Mouse (Mus musculus) urinary bladder, postnatal 25 days (tissue): ENCODE measurements around the gene Mslnl.
A peak's percentile ranks its signal among the peaks of the same experiment; 100 is the strongest.

Experiments used
- DNase-seq: peaks from one replicate; pipeline ENCODE4 v3.0.0; 2022; ENCODE audit warnings: low spot score

Mslnl gene

DNA sequence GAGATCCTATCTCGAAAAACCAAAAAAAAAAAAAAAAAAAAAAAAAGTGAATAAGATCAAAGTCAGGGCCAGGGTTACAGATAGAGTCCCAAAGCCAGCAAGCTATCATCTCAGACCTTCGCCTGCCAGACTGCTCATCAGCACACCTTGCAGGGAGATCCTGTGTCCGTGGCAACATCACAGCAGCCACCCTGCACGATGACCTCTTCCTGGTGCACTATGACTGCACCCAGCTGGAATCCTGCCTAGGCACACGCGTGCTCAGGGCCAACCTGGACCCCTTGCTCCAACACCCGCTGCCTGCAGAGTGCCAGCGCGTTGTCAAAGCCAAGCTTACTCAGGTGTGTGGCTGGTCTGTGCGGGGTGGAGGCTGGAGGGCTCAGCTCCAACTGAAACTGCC is 8.5 kb downstream of the Mslnl start:
- no peak for DNase-seq

GRCm38 (mm10) chr17:25748238-25748637 is 12.4 kb downstream of the Mslnl start:
- no peak for DNase-seq

DNA sequence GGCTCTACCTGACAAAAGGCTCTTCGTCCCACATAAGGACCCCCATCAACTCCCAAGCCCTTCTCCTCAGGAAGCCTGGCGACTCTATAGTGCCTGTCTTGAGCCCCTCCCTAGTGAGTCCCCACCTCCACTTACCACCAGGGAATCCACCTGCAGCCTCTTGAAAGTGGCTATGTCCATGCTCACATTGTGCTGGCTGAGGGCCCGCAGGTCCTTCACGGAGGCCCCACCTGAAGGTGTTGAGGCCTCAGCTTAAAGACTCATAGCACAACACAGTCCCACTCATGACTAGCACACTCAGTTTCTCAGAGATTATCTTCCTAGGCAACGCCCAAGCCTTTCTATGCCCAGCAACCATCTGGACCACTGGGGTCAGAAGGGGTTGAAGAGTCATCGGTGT is 13.5 kb downstream of the Mslnl start:
- no peak for DNase-seq

GRCm38 (mm10) chr17:25751446-25751845 is 15.6 kb downstream of the Mslnl start:
- DNase-seq = peak; percentile 48

- DNase-seq = no peak
These were observed 18.4 kb downstream of the Mslnl start, which contains the start of gene Msln for GRCm38 (mm10) chr17:25754241-25754640. Msln (minus strand) TSS chr17:25754378.

DNA sequence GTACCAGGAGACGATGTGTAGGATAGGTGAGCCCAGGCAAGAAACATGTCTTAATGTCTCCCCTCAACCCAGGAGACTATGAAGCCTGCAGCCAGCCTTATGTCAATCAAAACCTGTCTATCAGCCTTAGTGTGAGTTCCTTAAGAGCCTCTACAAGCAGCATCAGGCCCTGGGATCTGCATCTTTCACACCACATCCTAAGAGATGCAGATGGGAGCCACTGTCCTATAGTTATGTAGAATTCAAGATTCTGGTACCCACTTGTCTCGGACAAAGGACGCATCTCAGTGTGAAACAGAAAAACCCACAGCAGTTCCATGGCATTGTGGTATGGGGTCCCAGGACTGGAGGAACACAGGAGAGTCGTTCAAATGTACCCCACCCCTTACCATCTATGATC is 19.2 kb downstream of the Mslnl start:
- no peak for DNase-seq

- DNase-seq = no peak
These were observed 20.0 kb downstream of the Mslnl start for GRCm38 (mm10) chr17:25755627-25756377.

DNA sequence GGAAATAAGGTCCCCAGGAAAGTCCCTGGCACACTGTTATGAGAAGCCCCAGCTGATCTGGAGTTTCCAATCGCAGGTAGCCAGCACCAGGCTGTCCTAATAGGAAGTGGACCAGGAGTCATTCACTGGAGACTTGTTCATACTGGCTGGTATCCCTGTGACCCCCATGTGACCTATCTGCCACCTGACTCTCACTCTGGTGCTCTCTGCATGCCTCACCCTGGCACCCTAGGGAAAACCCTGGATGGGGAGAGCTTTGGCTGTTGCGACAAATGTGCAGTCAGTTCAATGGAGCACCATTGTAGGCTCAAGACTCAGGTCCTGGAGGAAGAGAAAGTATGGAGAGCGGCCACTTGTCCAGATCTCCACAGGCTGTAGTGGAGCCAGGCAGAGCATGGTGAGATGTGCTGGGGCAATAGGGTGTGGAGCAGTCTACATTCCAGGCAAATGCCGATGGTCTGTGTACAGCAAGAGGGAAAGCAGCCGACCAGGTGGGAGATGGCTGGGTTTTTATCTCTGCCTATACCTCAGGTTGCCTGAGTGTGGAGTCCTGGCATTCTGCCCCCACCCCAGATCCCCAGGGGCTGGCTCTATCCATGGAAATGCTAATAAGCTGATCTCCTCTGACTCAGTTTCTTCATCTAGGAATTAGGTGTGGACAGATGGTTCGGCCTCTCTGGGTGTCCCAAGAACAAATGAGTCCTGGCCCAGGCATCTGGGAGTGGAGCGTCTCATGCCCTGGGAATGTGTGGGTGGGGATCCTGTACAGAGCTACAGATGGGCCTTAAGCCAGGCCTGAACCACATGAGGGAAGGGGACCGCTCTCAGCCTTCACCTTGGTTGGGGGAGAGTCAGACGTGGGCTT is 20.8 kb downstream of the Mslnl start:
- DNase-seq = no peak

DNA sequence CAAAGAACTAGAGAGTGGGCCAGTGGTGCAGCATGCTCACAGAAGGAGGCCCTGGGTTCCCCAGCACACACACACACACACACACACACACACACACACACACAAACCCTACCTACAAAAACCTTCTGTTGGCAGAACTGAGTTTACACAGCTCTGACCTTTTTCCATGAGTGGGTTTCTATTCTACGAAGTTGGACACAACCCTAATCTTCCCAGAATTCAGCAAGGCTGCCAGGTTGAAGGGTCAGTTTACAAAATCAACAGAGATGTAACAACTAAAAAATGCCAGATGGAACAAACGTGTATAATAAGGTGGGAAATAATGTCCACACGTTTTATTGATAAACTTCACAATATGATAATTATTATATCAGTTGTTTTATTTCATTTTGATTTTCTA is 21.8 kb downstream of the Mslnl start:
- no peak for DNase-seq

- DNase-seq = no peak
These were observed 24.3 kb downstream of the Mslnl start for GRCm38 (mm10) chr17:25760148-25760547.

GRCm38 (mm10) chr17:25761561-25761970 is 25.7 kb downstream of the Mslnl start:
- DNase-seq = no peak

DNA sequence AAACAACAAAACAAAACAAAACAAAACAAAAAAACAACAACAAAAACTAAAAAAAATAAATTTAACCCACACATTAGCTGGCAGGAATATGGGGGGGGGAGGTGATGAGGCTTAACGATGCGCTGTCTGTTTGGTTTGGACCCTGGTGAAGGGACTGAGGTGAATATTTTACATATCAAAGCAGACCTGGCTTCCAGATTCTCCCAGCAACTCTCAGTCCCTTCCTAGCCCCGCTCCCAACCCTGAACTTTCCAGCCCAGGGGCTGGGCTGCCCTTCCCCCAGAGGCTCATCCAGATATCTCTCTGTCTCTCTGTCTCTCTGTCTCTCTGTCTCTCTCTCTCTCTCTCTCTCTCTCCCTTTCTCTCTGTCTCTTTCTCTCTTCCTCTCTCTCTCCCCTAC is 26.7 kb downstream of the Mslnl start:
- DNase-seq = no peak

GRCm38 (mm10) chr17:25765886-25766285 is 30.0 kb downstream of the Mslnl start:
- no peak for DNase-seq

DNA sequence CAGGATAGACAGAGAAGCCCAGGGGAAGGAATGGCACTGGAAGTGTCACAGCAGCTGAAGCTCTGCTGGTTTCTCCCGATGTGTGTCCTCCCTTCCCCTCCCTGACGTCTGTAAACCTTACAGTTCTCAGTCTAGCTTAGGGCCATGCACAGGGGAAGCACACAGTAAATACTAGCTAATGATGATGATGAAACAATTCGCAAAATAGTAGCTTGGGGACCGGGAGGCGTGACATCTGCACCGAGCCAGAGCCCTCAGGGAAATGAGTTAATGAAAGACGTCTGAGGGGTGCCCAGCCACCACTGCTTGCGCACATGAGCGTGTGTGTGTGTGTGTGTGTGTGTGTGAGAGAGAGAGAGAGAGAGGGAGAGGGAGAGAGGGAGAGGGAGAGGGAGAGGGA is 33.5 kb downstream of the Mslnl start:
- DNase-seq = no peak

GRCm38 (mm10) chr17:25773549-25774120 is 37.8 kb downstream of the Mslnl start, which contains the start of gene Narfl:
Narfl (plus strand) TSS chr17:25773776.
- peak; percentile 98 for DNase-seq

DNA sequence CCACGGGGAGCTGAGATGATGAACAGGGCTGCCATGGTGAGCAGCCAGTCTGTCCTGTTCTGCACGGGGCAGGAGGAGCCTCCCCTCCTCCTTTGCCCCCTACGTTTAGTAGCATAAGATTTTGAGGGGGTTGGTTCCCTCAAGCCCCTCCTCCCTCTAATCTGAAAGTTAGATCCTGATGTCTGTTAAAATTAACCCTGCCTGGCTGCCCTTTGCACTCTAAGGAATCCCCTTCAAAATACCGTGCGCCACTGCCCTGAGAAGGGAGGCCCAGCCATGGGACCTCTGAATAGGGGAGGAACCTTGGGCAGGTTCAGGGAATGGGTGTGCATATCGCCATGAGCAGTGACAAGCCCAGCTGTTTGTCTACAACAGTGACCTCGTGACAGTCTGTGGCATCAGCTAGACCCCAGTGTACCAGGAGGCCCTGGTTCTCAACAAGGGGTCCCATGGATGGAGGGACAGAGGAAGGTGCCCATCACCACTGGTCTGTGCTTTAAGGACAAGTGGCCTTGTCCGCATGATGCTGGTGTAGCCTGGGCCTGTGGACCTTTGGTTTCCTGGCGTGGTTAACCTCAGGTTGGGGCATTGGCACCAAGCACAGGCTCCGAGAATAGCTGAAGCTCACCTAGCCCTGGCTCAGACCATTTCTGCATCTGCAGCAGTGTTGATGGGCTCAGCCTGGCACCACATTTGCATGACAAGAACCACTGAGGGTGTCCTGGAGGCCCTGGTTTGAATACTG is 39.6 kb downstream of the Mslnl start:
- DNase-seq = no peak

DNA sequence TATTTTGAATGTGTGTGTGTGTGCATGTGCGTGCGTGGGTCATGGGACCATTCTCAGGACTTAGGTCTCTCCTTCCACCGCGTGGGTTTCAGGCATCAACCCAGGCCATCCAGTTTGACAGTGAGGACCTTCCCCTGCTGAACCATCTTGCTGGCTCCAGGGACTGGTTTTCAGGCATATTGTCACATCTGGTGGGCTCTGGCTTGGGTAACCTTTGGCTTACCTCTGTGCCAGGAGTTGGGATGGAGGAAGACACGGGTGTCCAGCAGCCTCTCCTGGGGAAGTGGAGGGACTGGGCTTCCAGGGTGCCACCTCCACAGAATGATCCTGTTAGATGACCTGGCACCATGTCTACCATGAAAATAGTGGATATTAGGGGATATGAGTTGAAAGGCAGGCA is 42.1 kb downstream of the Mslnl start:
- no peak for DNase-seq

GRCm38 (mm10) chr17:25781339-25781738 is 45.5 kb downstream of the Mslnl start:
- DNase-seq = no peak

GRCm38 (mm10) chr17:25783086-25783485 is 47.2 kb downstream of the Mslnl start:
- no peak for DNase-seq

- no peak for DNase-seq
These were observed 48.2 kb downstream of the Mslnl start for GRCm38 (mm10) chr17:25783861-25784574.

DNA sequence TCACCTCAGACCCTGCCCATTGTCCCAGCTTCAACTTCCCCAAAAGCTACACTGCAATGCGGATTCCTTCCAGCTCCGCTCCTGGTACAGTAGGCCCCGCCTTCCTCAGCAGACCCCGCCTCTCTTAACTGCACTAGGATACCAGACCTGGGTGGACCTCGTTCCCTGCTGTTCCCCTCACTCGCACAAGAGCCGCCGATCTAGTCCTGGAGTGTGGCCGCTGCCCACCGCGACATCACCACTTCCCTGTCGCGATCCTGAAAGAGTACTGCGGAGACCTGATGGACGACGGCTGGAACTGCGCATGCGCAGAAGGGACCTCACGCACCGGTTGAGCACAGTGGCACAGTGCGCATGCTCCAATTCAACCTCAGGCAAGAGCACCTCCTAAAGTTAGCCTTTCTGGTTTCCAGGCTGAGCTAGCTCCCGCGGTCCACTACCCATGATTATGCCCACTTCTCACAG is 49.5 kb downstream of the Mslnl start, which contains the start of gene Haghl:
Haghl (minus strand) TSS at position 393 of the 465 bp plus-strand sequence.
- peak; percentile 94 for DNase-seq
